Mouse (Mus musculus) spleen, adult 2 months (tissue): ENCODE measurements around the gene Gm5485.

ENCODE experiments used
- CTCF ChIP-seq: fragments of 200-500 bp; IDR thresholded peaks from 2 replicates; pipeline ENCODE4 v1.5.1; 2011; ENCODE audit warnings: mild to moderate bottlenecking, inconsistent platforms; ENCODE audit not compliant: insufficient read depth, insufficient read length, insufficient replicate concordance; ENCODE audit errors: extremely low read depth
- POLR2A ChIP-seq: fragments of 200-500 bp; IDR thresholded peaks from 2 replicates; pipeline ENCODE4 v1.6.1; 2011; ENCODE audit warnings: low read depth, low read length, inconsistent platforms

DNA sequence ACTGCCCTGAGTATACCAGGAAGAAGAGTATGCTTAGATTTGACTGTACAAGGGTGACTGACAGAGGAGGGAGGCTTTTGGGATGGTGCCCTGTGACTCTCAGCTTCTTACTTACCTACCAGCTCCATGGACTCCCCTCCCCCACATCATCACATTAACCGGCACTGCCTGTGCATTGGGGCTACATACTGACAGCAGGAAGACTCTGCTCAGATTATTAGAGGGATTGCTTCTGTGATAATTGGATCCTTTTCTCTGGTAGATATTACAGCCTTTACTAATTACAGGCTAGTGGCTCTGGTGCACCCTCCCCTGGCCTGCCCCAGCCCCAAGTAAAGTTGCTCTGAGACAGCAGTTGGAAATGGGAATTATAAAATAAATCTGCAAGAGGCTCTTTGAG, 17.2 kb upstream of the Gm5485 start:
- TF ChIP-seq CTCF = no peak
- no peak for TF ChIP-seq POLR2A
